Mouse (Mus musculus) forebrain, postnatal 0 days (tissue): ENCODE measurements around the gene Ppp2r5e. TPM values are rescaled to one million over a fixed set of nuclear protein-coding genes. Genes with fewer than 3 reads are reported as not detected.
"Not testable (repeated sequence)": the region's sequence is repeated elsewhere in the genome, so short reads cannot be mapped to it uniquely, and the experiment has no call there.

Source experiments
- ATAC-seq: fragments of 200-750 bp; cut with Nextera tagmentation; 2 replicates; pipeline ENCODE4 v1.8.0; 2017; ENCODE audit warnings: mild to moderate bottlenecking, moderate library complexity
- DNase-seq: peaks from one replicate; pipeline ENCODE4 v3.0.0-alpha.2; 2015
- H3K27ac ChIP-seq: fragments of 300-500 bp; sonication (generic); 2 replicates; pipeline ENCODE4 v1.5.1; 2014; ENCODE audit warnings: low read depth, mild to moderate bottlenecking, antibody characterized with exemption, low read length, moderate library complexity, mixed read lengths
- H3K27me3 ChIP-seq: fragments of 300-500 bp; sonication (generic); 2 replicates; pipeline ENCODE4 v1.6.1; 2014; ENCODE audit warnings: mild to moderate bottlenecking, low read length, mixed read lengths; ENCODE audit not compliant: insufficient read depth
- H3K36me3 ChIP-seq: fragments of 300-500 bp; sonication (generic); 2 replicates; pipeline ENCODE4 v1.6.1; 2014; ENCODE audit warnings: mild to moderate bottlenecking, moderate library complexity; ENCODE audit not compliant: insufficient read depth
- H3K4me1 ChIP-seq: fragments of 300-500 bp; sonication (generic); 2 replicates; pipeline ENCODE4 v1.6.1; 2014; ENCODE audit warnings: antibody characterized with exemption; ENCODE audit not compliant: insufficient read depth
- H3K4me2 ChIP-seq: fragments of 300-500 bp; sonication (generic); 2 replicates; pipeline ENCODE4 v1.6.1; 2014; ENCODE audit warnings: low read depth, mild to moderate bottlenecking, moderate library complexity
- H3K4me3 ChIP-seq: fragments of 300-500 bp; sonication (generic); 2 replicates; pipeline ENCODE4 v1.5.1; 2014; ENCODE audit warnings: low read depth, low read length, mixed read lengths
- H3K9ac ChIP-seq: fragments of 300-500 bp; sonication (generic); 2 replicates; pipeline ENCODE4 v1.6.1; 2014; ENCODE audit warnings: mild to moderate bottlenecking
- H3K9me3 ChIP-seq: fragments of 300-500 bp; sonication (generic); 2 replicates; pipeline ENCODE4 v1.6.1; 2016; ENCODE audit warnings: low read length
- CTCF ChIP-seq: sonication (generic); IDR thresholded peaks from 2 replicates; pipeline ENCODE4 v1.5.1; 2016; ENCODE audit warnings: antibody characterized with exemption, control low read depth, low read depth
- WGBS: fragments of 180-500 bp; shearing (Covaris S2); extraction: QIAGEN DNeasy Blood & Tissue Kit; methylation state at CpG from one replicate; pipeline ENCODE4 v1.1.7; 2014; 5-methylcytosine and 5-hydroxymethylcytosine counted together
- polyA plus RNA-seq: library from polyadenylated mRNA; unstranded; fragments of >200 nt; fragmentation: Nextera tagmentation; extraction: Ambion mirVana; gene quantifications from 2 replicates; pipeline ENCODE4 v1.2.1, GENCODE M21; 2015
- total RNA-seq: library from RNA; depleted of rRNA; stranded (reverse); fragments of >200 nt; gene quantifications from 2 replicates; pipeline ENCODE4 v1.2.3, GENCODE M21; 2014

The Ppp2r5e gene
- total and polyA plus RNA-seq, 2 experiments from 2014 or later = 26.7 to 50.8 TPM

- Histone ChIP-seq H3K27ac (no peak overlapping the region), H3K4me1 (no peaks in the 10 kb centered on the region; the same call in 1 of the 2 replicates), H3K4me2 (no peak overlapping the region), H3K36me3 (no peaks in the 10 kb centered on the region), H3K9ac (no peak overlapping the region), H3K27me3 (no peaks in the 10 kb centered on the region), H3K4me3 (no peak overlapping the region), H3K9me3 (no peaks in the 10 kb centered on the region)
- TF ChIP-seq CTCF = no peak
- ATAC-seq (no peak), DNase-seq (no peak)
- WGBS = 94% methylated on average over 3 of the region's 3 CpGs
Measured at GRCm38 (mm10) chr12:75494643-75495042, 101.4 kb downstream of the Ppp2r5e start.

- no peak for ATAC-seq
- no peak for DNase-seq
- no peaks in the 10 kb centered on the region for H3K27me3 ChIP-seq
- 85% methylated on average over 3 of the region's 3 CpGs for WGBS
- no peak overlapping the region for H3K9ac ChIP-seq
- H3K4me1 ChIP-seq = no peaks in the 10 kb centered on the region; the same call in 1 of the 2 replicates
- H3K4me2 ChIP-seq = no peak overlapping the region
- no peaks in the 10 kb centered on the region for H3K9me3 ChIP-seq
- H3K36me3 ChIP-seq = no peaks in the 10 kb centered on the region
- H3K4me3 ChIP-seq = no peak overlapping the region
- TF ChIP-seq CTCF = no peak
- H3K27ac ChIP-seq = no peak overlapping the region
Measured at GRCm38 (mm10) chr12:75492549-75493327, 103.3 kb downstream of the Ppp2r5e start.

- H3K36me3 ChIP-seq, H3K4me1 ChIP-seq, H3K4me3 ChIP-seq, DNase-seq, H3K27me3 ChIP-seq, H3K27ac ChIP-seq, H3K9me3 ChIP-seq, ATAC-seq, H3K4me2 ChIP-seq, H3K9ac ChIP-seq: not testable (repeated sequence)
- WGBS = 92% methylated on average over 3 of the region's 3 CpGs
Measured at GRCm38 (mm10) chr12:75492148-75492547, 103.9 kb downstream of the Ppp2r5e start.

GRCm38 (mm10) chr12:75487500-75487899, 108.5 kb downstream of the Ppp2r5e start:
- H3K9me3 ChIP-seq = no peaks in the 10 kb centered on the region
- no peak overlapping the region for H3K27ac ChIP-seq
- no peak overlapping the region for H3K9ac ChIP-seq
- ATAC-seq (no peak), DNase-seq (no peak)
- 90% methylated on average over 2 of the region's 2 CpGs for WGBS
- no peaks in the 10 kb centered on the region for H3K36me3 ChIP-seq
- no peak for TF ChIP-seq CTCF
- H3K4me2 ChIP-seq = no peak overlapping the region
- H3K4me1 ChIP-seq = no peaks in the 10 kb centered on the region
- no peak overlapping the region for H3K4me3 ChIP-seq
- no peaks in the 10 kb centered on the region for H3K27me3 ChIP-seq

- DNase-seq = no peak
- no peak for ATAC-seq
- Histone ChIP-seq H3K27me3 (no peaks in the 10 kb centered on the region), H3K9me3 (no peaks in the 10 kb centered on the region), H3K36me3 (no peaks in the 10 kb centered on the region), H3K4me1 (no peaks in the 10 kb centered on the region), H3K27ac (no peak overlapping the region), H3K4me3 (no peak overlapping the region), H3K9ac (no peak overlapping the region), H3K4me2 (no peak overlapping the region)
- no peak for TF ChIP-seq CTCF
- WGBS = 93% methylated on average over 3 of the region's 3 CpGs
Measured at GRCm38 (mm10) chr12:75486568-75487286, 109.3 kb downstream of the Ppp2r5e start.

- no peaks in the 10 kb centered on the region for H3K9me3 ChIP-seq
- TF ChIP-seq CTCF = no peak
- no peak overlapping the region for H3K4me3 ChIP-seq
- DNase-seq (no peak), ATAC-seq (no peak)
- WGBS = 97% methylated on average over 3 of the region's 3 CpGs
- no peaks in the 10 kb centered on the region for H3K27me3 ChIP-seq
- no peak overlapping the region for H3K4me2 ChIP-seq
- H3K4me1 ChIP-seq = no peaks in the 10 kb centered on the region
- no peak overlapping the region for H3K27ac ChIP-seq
- no peak overlapping the region for H3K9ac ChIP-seq
- no peaks in the 10 kb centered on the region for H3K36me3 ChIP-seq
Measured at GRCm38 (mm10) chr12:75482781-75483180, 113.3 kb downstream of the Ppp2r5e start.

- ATAC-seq (no peak), DNase-seq (no peak)
- WGBS = 94% methylated on average over 4 of the region's 4 CpGs
- Histone ChIP-seq H3K4me1 (no peaks in the 10 kb centered on the region), H3K27me3 (no peaks in the 10 kb centered on the region), H3K4me2 (no peak overlapping the region), H3K27ac (no peak overlapping the region), H3K4me3 (no peak overlapping the region), H3K9ac (no peak overlapping the region), H3K9me3 (no peaks in the 10 kb centered on the region), H3K36me3 (no peaks in the 10 kb centered on the region)
- no peak for TF ChIP-seq CTCF
Measured at GRCm38 (mm10) chr12:75482015-75482414, 114.0 kb downstream of the Ppp2r5e start.
